Mouse (Mus musculus): ENCODE measurements around the gene St13. TPM values are rescaled to one million over a fixed set of nuclear protein-coding genes. Genes with fewer than 3 reads are reported as not detected.

The St13 gene
- polyA plus RNA-seq (2012; ENCODE audit: low replicate concordance): 75.6 and 106 TPM in 2 replicates

GRCm38 (mm10) chr15:81399638-81400315 is at the start of gene St13, which contains the start of gene Xpnpep3:
TSS of gene St13 (minus strand) at chr15:81400077.
TSS of gene Xpnpep3 (plus strand) at chr15:81400138.

GRCm38 (mm10) chr15:81408199-81408598 is 8.3 kb upstream of the St13 start, which contains the start of gene Dnajb7:
TSS of gene Dnajb7 (minus strand) at chr15:81408299.

GRCm38 (mm10) chr15:81360345-81361021 is 39.4 kb downstream of the St13 start, which contains the start of gene Slc25a17:
TSS of gene Slc25a17 (minus strand) at chr15:81360812.

Other genes starting within 250 kb of the St13 start
- gene Mrtfa, start 209.3 kb downstream of the St13 start, polyA plus RNA-seq (2012; ENCODE audit: low replicate concordance): 168 and 279 TPM in 2 replicates
- 0.04 TPM in 1 of 2 replicates, not detected in the other for gene Mchr1, start 164.6 kb downstream of the St13 start, polyA plus RNA-seq (2012; ENCODE audit: low replicate concordance)
- 3.2 and 4.2 TPM in 2 replicates for gene Slc25a17, start 39.3 kb downstream of the St13 start, polyA plus RNA-seq (2012; ENCODE audit: low replicate concordance)
- 0.28 and 0.86 TPM in 2 replicates for gene Xpnpep3, start 61 bp upstream of the St13 start, polyA plus RNA-seq (2012; ENCODE audit: low replicate concordance)
- gene Dnajb7, start 8.2 kb upstream of the St13 start, polyA plus RNA-seq (2012; ENCODE audit: low replicate concordance): 0.11 TPM in 1 of 2 replicates, not detected in the other
- 3.3 and 45.9 TPM in 2 replicates for gene Rbx1, start 66.2 kb upstream of the St13 start, polyA plus RNA-seq (2012; ENCODE audit: low replicate concordance)
- gene Ep300, start 185.3 kb upstream of the St13 start, polyA plus RNA-seq (2012; ENCODE audit: low replicate concordance): 45.6 and 54.5 TPM in 2 replicates

Measured in hematopoietic multipotent progenitor cell, adult 10-12 weeks (in vitro differentiated cells).